Mouse (Mus musculus): ENCODE results near the gene Lmx1a.

Gene Lmx1a

GRCm38 (mm10) chr1:167877931-167878330 is 188.9 kb downstream of the Lmx1a start:
- DNase-seq (ENCODE audit: low read depth in 1 of 2, low spot score in 2 of 2) = no peak

GRCm38 (mm10) chr1:167878354-167878753 is 189.3 kb downstream of the Lmx1a start:
- no peak for DNase-seq (ENCODE audit: low read depth in 1 of 2, low spot score in 2 of 2)

- DNase-seq (ENCODE audit: low read depth in 1 of 2, low spot score in 2 of 2) = no peak
These were observed 196.7 kb downstream of the Lmx1a start for GRCm38 (mm10) chr1:167885776-167886175.

GRCm38 (mm10) chr1:167888120-167888519 is 199.1 kb downstream of the Lmx1a start:
- no peak for DNase-seq (ENCODE audit: low read depth in 1 of 2, low spot score in 2 of 2)

GRCm38 (mm10) chr1:167888816-167889215 is 199.8 kb downstream of the Lmx1a start:
- no peak for DNase-seq (ENCODE audit: low read depth in 1 of 2, low spot score in 2 of 2)

- DNase-seq (ENCODE audit: low read depth in 1 of 2, low spot score in 2 of 2) = no peak
These were observed 207.2 kb downstream of the Lmx1a start for GRCm38 (mm10) chr1:167896234-167896633.
